Mouse (Mus musculus): ENCODE measurements around the gene Irs3.
"Not testable (repeated sequence)": the region's sequence is repeated elsewhere in the genome, so short reads cannot be mapped to it uniquely, and the experiment has no call there.

Irs3 gene

GRCm38 (mm10) chr5:137614921-137615320 is 30.6 kb downstream of the Irs3 start:
- not testable (repeated sequence) for DNase-seq

- no peak for DNase-seq
Measured at GRCm38 (mm10) chr5:137613550-137613949, 32.0 kb downstream of the Irs3 start, which contains the start of gene Pcolce. TSS of gene Pcolce (minus strand) at chr5:137613784.

- DNase-seq: no peak
Measured at GRCm38 (mm10) chr5:137613076-137613475, 32.4 kb downstream of the Irs3 start.

- DNase-seq: no peak
Measured at GRCm38 (mm10) chr5:137611245-137611602, 34.3 kb downstream of the Irs3 start.

- no peak for DNase-seq
Measured at GRCm38 (mm10) chr5:137610548-137611244, 34.8 kb downstream of the Irs3 start.

- no peak for DNase-seq
Measured at GRCm38 (mm10) chr5:137610056-137610455, 35.5 kb downstream of the Irs3 start.

GRCm38 (mm10) chr5:137609292-137609691 is 36.2 kb downstream of the Irs3 start:
- DNase-seq: no peak

GRCm38 (mm10) chr5:137608654-137609190 is 36.8 kb downstream of the Irs3 start:
- no peak for DNase-seq

GRCm38 (mm10) chr5:137607860-137608653 is 37.5 kb downstream of the Irs3 start:
- no peak for DNase-seq

- no peak for DNase-seq
Measured at GRCm38 (mm10) chr5:137601365-137601729, 44.2 kb downstream of the Irs3 start.

- peak; percentile 96 for DNase-seq
Measured at GRCm38 (mm10) chr5:137600619-137601364, 44.7 kb downstream of the Irs3 start, which contains the start of gene Mospd3. TSS of gene Mospd3 (minus strand) at chr5:137601058.

GRCm38 (mm10) chr5:137600281-137600618 is 45.3 kb downstream of the Irs3 start:
- no peak for DNase-seq

- no peak for DNase-seq
Measured at GRCm38 (mm10) chr5:137599600-137599999, 45.9 kb downstream of the Irs3 start.

- no peak for DNase-seq
Measured at GRCm38 (mm10) chr5:137598100-137598826, 47.3 kb downstream of the Irs3 start.

- DNase-seq: no peak
Measured at GRCm38 (mm10) chr5:137597625-137598024, 47.9 kb downstream of the Irs3 start.

GRCm38 (mm10) chr5:137596601-137597261 is 48.8 kb downstream of the Irs3 start:
- DNase-seq: no peak

- DNase-seq: no peak
Measured at GRCm38 (mm10) chr5:137595921-137596320, 49.6 kb downstream of the Irs3 start.

All from cerebellum, adult 8-10 months (tissue).